Mouse (Mus musculus): ENCODE measurements at regions not wholly inside any gene's neighbourhood (a gene's known extent, or its start where the extent isn't known, plus 50 kb on each side); places are given as distances from the start of the nearest gene placed in this dataset.

DNA sequence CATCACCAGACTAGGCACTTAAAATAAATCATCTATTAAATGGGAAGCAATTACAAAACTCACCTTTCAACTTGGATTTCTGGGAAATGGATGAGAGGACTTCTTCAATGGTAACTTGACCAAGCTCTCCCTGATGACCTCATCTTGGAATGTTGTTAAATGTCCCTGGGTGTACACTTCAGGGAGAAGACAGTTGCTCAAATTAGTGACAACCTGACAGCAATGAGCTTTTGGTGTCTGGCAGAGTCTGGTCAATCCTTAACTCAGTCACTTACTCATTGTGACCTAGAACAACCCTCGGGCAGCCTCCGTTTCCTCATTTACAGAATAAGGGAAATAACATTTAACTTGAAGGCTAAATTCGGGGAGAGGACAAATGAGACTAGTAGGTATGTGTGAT lies 244.5 kb downstream of the Pik3r1 start:
- H3K27ac ChIP-seq, result no peak overlapping the region
- H3K4me3 ChIP-seq, result no peak overlapping the region
- no peaks in the 10 kb centered on the region for H3K4me1 ChIP-seq (replicated peaks)
- no peaks in the 10 kb centered on the region for H3K36me3 ChIP-seq
- no peaks in the 10 kb centered on the region for H3K9me3 ChIP-seq
- no peak for DNase-seq (ENCODE audit: low spot score)
- WGBS, result 88% methylated on average over 3 of the region's 3 CpGs
- H3K27me3 ChIP-seq (ENCODE audit: insufficient read depth, poor library complexity, severe bottlenecking), result no peaks in the 10 kb centered on the region

DNA sequence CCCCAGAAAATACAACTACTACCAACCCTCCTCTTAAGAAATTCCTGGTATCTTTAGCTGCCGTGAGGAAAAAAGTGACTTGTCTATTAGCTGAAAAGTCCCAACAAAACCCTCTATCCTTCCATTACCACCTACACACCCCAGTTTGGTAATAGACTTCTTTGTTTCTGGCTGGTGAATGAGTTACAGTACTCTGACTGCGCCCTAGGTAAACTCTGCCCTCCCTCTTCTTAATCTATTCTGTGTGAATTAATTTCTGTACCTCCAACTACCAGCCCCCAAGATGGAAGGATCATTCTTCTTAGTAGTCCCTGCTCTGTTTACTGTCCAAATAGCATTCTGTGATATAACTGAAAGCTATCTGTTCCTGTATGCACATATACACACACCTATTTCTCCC lies 245.4 kb downstream of the Pik3r1 start:
- no peaks in the 10 kb centered on the region for H3K27me3 ChIP-seq (ENCODE audit: insufficient read depth, poor library complexity, severe bottlenecking)
- DNase-seq (ENCODE audit: low spot score), result no peak

DNA sequence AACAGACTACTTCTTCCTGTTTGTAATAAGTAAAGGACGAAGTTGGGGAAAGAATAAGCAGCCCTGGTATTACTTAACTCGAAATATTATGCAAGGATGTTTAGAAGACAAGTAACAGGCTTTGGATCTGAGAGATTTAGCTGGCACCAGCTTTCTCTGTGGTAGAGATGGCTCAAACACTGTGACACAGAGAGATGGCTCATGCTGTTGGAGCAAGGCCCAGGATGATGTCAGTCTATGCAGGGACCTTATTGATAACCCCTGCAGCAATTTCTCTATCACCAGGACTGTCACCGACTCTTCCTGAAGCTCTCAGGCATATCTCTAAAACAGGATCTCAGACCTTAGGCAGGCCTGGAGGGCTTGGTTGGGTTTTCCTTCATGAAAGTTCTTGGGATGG lies 254.7 kb downstream of the Pik3r1 start:
- WGBS, result 77% methylated on average over 3 of the region's 3 CpGs
- peaks cover 5% of the 10 kb centered on the region; the same call in 1 of the 2 replicates for H3K9me3 ChIP-seq
- no peaks in the 10 kb centered on the region for H3K36me3 ChIP-seq
- no peak overlapping the region for H3K4me3 ChIP-seq
- no peaks in the 10 kb centered on the region for H3K4me1 ChIP-seq (replicated peaks)
- DNase-seq (ENCODE audit: low spot score), result no peak
- no peak overlapping the region for H3K27ac ChIP-seq
- no peaks in the 10 kb centered on the region for H3K27me3 ChIP-seq (ENCODE audit: insufficient read depth, poor library complexity, severe bottlenecking)

More for the DNA sequence above, 245.4 kb downstream of the Pik3r1 start:
- H3K4me1 ChIP-seq (replicated peaks), result no peaks in the 10 kb centered on the region
- no peaks in the 10 kb centered on the region for H3K9me3 ChIP-seq
- H3K4me3 ChIP-seq, result no peak overlapping the region
- H3K36me3 ChIP-seq, result no peaks in the 10 kb centered on the region
- no peak overlapping the region for H3K27ac ChIP-seq
- 85% methylated on average over 2 of the region's 2 CpGs for WGBS

DNA sequence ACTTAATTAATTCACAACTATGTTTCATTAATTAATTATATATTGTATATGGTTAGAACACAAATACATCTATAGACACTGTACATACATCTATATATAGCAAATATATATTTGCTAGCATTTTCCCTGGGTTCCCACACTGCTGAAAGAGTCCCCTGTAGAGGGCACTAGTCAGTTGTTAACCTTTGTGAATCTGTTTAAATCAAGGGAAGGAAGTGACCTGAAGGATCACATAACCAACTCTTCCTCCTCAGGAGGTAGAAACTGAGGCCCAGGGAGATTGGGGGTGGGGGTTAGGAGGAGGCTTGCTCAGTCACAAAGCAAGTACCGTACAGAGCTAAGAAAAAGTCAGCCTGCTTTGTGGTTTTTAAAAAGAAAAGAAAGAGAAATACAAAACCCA lies 258.1 kb downstream of the Pik3r1 start:
- no peak for DNase-seq (ENCODE audit: low spot score)
- Histone ChIP-seq H3K4me1 (replicated peaks) (no peaks in the 10 kb centered on the region), H3K27ac (no peak overlapping the region), H3K36me3 (no peaks in the 10 kb centered on the region), H3K9me3 (no peaks in the 10 kb centered on the region), H3K4me3 (no peak overlapping the region), H3K27me3 (ENCODE audit: insufficient read depth, poor library complexity, severe bottlenecking) (no peaks in the 10 kb centered on the region)
- 64% methylated on average over 1 of the region's 1 CpGs for WGBS

DNA sequence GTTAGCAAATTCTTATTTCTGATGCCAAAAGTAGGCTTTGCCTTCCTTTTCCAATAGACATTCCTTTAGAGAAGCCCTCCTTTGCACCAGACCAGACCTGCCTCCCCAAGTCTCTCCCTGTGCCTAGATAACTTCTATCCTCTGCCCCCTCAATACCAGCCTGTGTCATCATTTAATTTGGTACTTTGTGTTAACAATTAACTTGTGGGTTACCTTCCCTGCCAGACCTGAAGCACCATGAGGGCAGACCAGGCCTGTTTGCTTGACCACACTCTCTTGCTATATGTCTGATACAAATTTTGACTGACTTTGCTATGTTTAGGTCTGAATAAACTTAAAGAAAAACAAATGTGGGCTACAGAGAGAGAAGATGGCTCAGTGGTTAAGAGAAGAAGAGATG lies 259.7 kb downstream of the Pik3r1 start:
- no peak overlapping the region for H3K27ac ChIP-seq

DNA sequence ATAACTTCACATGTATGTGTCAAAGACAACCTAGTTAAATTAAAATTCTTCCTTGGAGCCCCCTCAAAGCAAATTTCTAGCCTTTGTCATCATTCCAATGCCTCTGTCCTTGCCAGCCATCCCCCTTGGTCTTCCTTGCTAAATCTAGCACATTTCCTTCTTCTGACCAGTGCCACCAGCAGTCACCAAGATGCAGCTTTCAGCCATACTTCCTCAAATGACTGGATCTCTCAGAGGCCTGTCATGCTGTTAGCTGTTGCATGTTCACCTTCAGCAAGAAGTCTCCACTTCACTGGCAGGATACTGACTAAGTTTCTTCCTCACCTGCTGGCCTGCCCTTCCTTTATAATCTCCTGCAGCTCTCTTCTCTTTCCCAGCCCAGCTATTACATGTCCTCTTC lies 261.3 kb downstream of the Pik3r1 start:
- DNase-seq (ENCODE audit: low spot score), result no peak
- no peak overlapping the region for H3K4me3 ChIP-seq
- no peaks in the 10 kb centered on the region for H3K9me3 ChIP-seq
- H3K27me3 ChIP-seq (ENCODE audit: insufficient read depth, poor library complexity, severe bottlenecking), result no peaks in the 10 kb centered on the region
- no peaks in the 10 kb centered on the region for H3K4me1 ChIP-seq (replicated peaks)
- H3K36me3 ChIP-seq, result no peaks in the 10 kb centered on the region
- no peak overlapping the region for H3K27ac ChIP-seq

More for the DNA sequence above, 259.7 kb downstream of the Pik3r1 start:
- Histone ChIP-seq H3K4me3 (no peak overlapping the region), H3K36me3 (no peaks in the 10 kb centered on the region), H3K4me1 (replicated peaks) (no peaks in the 10 kb centered on the region), H3K9me3 (no peaks in the 10 kb centered on the region), H3K27me3 (ENCODE audit: insufficient read depth, poor library complexity, severe bottlenecking) (no peaks in the 10 kb centered on the region)
- no peak for DNase-seq (ENCODE audit: low spot score)

DNA sequence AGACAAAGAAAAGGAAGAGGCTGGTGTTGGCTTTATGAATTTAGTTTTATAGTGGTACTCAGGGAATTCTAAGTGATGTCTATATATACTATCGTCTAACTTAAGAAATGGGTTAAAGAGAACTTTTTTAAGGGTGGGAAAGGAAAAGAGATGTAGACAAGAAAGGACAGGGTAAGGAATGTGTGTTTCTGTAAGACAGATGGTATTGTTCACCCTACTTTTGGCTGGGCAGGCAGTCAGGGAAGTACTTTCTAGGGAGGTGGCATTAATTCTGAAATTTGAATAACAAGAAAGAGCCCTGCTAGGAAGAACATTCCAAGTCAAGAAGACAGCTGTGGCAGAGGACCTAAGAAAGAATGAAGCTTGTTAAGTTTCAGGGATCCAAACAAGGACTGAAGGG lies 263.0 kb downstream of the Pik3r1 start:
- DNase-seq (ENCODE audit: low spot score), result no peak
- 82% methylated on average over 1 of the region's 1 CpGs for whole genome bisulfite sequencing
- H3K27ac ChIP-seq, result no peak overlapping the region
- no peaks in the 10 kb centered on the region for H3K27me3 ChIP-seq (ENCODE audit: insufficient read depth, poor library complexity, severe bottlenecking)
- no peaks in the 10 kb centered on the region for H3K36me3 ChIP-seq
- H3K4me1 ChIP-seq (replicated peaks), result no peaks in the 10 kb centered on the region
- no peak overlapping the region for H3K4me3 ChIP-seq
- no peaks in the 10 kb centered on the region for H3K9me3 ChIP-seq

DNA sequence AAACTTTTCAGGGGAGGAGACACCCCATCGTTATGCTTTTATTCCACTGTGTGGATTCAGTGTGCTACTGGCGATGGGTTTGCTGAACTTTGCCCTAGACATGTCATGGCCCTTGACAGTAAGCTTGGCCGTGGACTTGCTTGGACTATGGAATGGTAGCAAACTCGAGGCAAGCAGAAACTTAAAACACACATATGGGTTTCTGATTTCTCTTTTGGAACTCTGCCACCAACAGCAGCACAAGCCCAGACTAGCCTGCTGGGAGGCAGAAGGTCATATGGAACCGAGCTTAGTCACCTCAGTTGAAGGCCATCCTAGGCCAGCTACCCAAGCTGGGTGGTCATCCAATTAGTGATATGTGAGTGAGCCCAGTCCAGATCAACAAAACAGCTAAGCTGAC lies 263.8 kb downstream of the Pik3r1 start:
- no peak overlapping the region for H3K27ac ChIP-seq
- no peak for DNase-seq (ENCODE audit: low spot score)
- no peaks in the 10 kb centered on the region for H3K27me3 ChIP-seq (ENCODE audit: insufficient read depth, poor library complexity, severe bottlenecking)
- no peaks in the 10 kb centered on the region for H3K36me3 ChIP-seq
- 69% methylated on average over 5 of the region's 5 CpGs for WGBS
- no peak overlapping the region for H3K4me3 ChIP-seq
- no peaks in the 10 kb centered on the region for H3K4me1 ChIP-seq (replicated peaks)
- H3K9me3 ChIP-seq, result no peaks in the 10 kb centered on the region

DNA sequence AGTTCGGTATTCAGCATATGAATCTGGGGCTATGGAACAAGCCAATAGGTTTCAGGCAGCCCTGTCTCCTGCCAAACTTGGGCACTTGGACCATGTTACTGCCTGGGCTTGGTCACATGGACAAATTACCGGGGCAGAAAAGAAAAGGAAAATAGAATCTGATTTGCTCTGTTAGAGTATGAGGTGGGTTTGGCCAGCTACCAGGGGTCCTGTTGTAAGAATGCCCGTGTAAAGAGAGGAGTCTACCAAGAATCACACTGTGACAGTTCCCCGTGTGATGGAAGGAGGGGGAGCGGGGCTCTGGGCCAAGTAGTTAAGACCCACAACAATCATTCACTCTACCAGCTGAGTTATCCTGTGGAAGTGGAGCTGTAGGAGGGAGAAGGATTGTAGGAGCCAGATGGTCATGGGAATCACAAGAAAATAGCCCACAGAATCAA lies 266.2 kb downstream of the Pik3r1 start:
- 85% methylated on average over 5 of the region's 5 CpGs for WGBS
- H3K27me3 ChIP-seq (ENCODE audit: insufficient read depth, poor library complexity, severe bottlenecking), result no peaks in the 10 kb centered on the region
- H3K4me1 ChIP-seq (replicated peaks), result no peaks in the 10 kb centered on the region
- H3K9me3 ChIP-seq, result no peaks in the 10 kb centered on the region
- H3K4me3 ChIP-seq, result no peak overlapping the region
- no peak overlapping the region for H3K27ac ChIP-seq
- DNase-seq (ENCODE audit: low spot score), result no peak
- H3K36me3 ChIP-seq, result no peaks in the 10 kb centered on the region

DNA sequence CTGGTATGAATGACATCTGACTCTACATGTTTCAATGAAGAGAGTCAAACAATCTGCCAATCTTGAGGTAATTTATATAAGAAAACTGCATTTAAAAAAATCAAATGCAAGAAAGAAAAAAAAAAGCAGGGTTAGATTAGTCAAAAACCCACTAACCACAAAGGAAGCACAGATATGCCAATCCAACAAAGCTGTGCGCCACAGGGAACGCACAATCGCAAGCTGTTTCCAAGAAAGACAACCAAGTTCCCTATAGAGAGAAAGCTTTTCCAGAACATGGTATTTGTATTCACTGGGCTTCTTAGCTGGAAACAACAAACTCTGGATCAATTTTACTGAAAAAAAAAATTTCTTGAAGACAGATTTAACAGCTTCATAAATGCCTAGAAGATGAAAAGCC lies 267.0 kb downstream of the Pik3r1 start:
- no peak for DNase-seq (ENCODE audit: low spot score)
- 95% methylated on average over 3 of the region's 3 CpGs for WGBS

DNA sequence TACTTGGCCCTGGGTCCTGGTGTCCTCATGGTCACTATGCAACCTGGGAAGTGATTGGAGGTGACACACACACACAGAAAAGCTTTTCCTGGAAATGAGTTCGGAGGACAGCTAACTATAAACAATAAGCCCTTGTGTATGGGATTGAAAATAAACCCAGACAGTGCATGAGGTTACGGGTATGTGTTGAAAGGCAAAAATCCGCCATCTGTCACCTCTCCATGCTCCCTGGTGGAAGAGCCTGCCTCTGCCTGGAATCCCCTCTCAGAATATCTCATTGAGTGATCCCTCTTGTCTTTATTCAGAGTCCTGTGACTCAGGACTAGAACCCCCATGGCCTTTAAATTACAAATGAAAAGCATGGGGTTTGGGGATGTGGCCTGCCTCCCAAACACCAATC lies 276.2 kb downstream of the Pik3r1 start:
- WGBS, result 30% methylated on average over 3 of the region's 3 CpGs
- H3K27ac ChIP-seq, result no peak overlapping the region
- H3K4me3 ChIP-seq, result no peak overlapping the region
- H3K4me1 ChIP-seq (replicated peaks), result peaks cover 7% of the 10 kb centered on the region
- 0 out of 2 replicates have a peak, but pooled peaks cover 4% of the 10 kb centered on the region for H3K9me3 ChIP-seq
- H3K36me3 ChIP-seq, result no peaks in the 10 kb centered on the region
- DNase-seq (ENCODE audit: low spot score), result no peak
- no peaks in the 10 kb centered on the region for H3K27me3 ChIP-seq (ENCODE audit: insufficient read depth, poor library complexity, severe bottlenecking)

More for the DNA sequence above, 267.0 kb downstream of the Pik3r1 start:
- Histone ChIP-seq H3K9me3 (0 out of 2 replicates have a peak, but pooled peaks cover 4% of the 10 kb centered on the region), H3K4me1 (replicated peaks) (no peaks in the 10 kb centered on the region), H3K27ac (no peak overlapping the region), H3K36me3 (no peaks in the 10 kb centered on the region), H3K27me3 (ENCODE audit: insufficient read depth, poor library complexity, severe bottlenecking) (no peaks in the 10 kb centered on the region), H3K4me3 (no peak overlapping the region)

DNA sequence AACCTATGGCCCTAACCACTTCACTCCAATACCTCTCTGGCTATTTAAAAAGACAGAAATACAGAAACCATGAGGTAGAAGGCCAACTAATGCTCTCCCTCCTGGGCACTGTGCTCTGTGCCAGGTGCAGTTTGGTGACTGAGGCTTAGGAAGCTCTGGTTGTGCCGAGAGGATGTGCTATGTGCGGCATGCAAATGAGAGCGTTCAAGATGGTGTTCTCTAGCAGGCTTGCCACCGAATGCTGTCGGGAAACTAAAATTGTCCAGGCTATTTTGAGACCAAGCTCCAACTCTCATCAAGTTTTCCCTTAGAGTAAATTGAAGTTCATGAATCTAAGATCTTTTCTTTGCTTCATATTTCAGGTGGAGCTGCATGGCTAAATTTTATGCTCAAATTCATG lies 277.1 kb downstream of the Pik3r1 start:
- WGBS, result 85% methylated on average over 5 of the region's 5 CpGs
- Histone ChIP-seq H3K27ac (no peak overlapping the region), H3K4me3 (no peak overlapping the region), H3K36me3 (no peaks in the 10 kb centered on the region), H3K9me3 (no peaks in the 10 kb centered on the region), H3K4me1 (replicated peaks) (peaks cover 7% of the 10 kb centered on the region), H3K27me3 (ENCODE audit: insufficient read depth, poor library complexity, severe bottlenecking) (no peaks in the 10 kb centered on the region)
- DNase-seq (ENCODE audit: low spot score), result no peak

DNA sequence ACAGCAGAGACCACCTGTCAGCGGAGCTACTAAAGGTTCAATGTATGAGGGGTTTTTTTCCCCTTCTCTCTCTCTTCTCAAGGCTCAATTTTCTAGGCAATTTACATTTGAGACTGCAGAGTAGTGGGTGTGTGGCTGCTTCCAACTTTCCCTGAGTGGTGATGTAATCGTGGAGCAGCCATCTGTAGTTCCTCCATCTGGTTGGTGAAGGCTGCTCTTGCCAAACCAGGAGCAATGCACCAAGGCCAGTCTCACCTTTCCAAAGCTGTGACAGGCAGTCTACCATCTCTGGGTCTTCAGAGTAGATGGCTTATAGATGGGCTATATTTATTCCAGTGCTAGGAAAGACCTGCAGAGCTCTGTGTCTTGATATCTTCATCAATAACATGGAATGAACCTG lies 280.4 kb downstream of the Pik3r1 start:
- Histone ChIP-seq H3K27ac (no peak overlapping the region), H3K9me3 (no peaks in the 10 kb centered on the region), H3K4me1 (replicated peaks) (peaks cover 7% of the 10 kb centered on the region), H3K4me3 (no peak overlapping the region), H3K27me3 (ENCODE audit: insufficient read depth, poor library complexity, severe bottlenecking) (no peaks in the 10 kb centered on the region), H3K36me3 (no peaks in the 10 kb centered on the region)
- no peak for DNase-seq (ENCODE audit: low spot score)
- 86% methylated on average over 2 of the region's 2 CpGs for WGBS

DNA sequence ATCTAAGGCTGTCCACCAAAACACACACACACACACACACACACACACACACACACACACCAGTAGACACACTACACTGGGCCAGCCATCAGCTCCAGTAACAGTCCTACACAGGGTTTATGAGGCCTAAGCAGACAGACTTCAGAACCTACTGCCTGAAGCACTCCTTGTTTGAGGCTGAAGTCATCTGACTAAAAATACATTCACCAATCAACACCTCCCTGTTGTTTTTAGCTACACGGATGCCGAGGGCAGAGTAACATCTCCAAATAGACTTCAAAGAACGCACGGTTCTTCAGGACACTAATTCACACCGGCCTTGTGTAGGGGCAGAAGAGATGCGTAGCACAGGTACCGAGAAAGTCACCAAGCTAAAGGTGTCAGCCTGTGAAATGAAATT lies 282.2 kb downstream of the Pik3r1 start:
- 85% methylated on average over 7 of the region's 7 CpGs for WGBS
- DNase-seq (ENCODE audit: low spot score), result no peak
- H3K4me1 ChIP-seq (replicated peaks), result peaks cover 4% of the 10 kb centered on the region; the same call in 1 of the 2 replicates
- H3K27me3 ChIP-seq (ENCODE audit: insufficient read depth, poor library complexity, severe bottlenecking), result no peaks in the 10 kb centered on the region
- no peaks in the 10 kb centered on the region for H3K9me3 ChIP-seq
- no peaks in the 10 kb centered on the region for H3K36me3 ChIP-seq
- H3K4me3 ChIP-seq, result no peak overlapping the region
- no peak overlapping the region for H3K27ac ChIP-seq

Data from hindbrain, embryonic 10.5 days (tissue).